Mouse (Mus musculus): ENCODE data around the gene Rinl.

DNA sequence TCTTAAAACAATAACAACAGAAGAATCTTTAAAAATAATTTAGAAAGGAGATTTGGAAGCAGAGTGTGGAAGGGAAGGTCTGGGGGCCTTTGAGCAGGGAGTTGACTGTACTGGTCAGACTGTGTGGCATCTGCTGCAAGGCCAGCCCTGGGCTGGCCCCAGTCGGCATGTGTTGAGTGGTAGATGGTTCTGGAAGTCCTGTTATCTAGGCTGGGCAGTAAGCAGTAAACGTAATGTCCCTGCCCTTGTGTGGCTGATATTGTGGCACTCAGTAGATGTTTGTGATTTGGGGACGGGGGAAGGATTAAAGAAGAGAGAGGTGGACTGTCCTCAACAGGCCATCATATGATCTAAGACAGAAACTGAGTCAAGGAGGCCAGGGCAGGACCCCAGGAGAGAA, 18.5 kb upstream of the Rinl start:
- TF ChIP-seq UBTF (IDR thresholded peaks at IDR 0.05; ENCODE audit: low read depth, low read length) (no peak), POLR2A (IDR thresholded peaks at IDR 0.05; ENCODE audit: low read depth, low read length) (no peak), EP300 (IDR thresholded peaks at IDR 0.05; ENCODE audit: low read length) (no peak), CTCF (conservative IDR thresholded peaks at IDR 0.05 in 1 of 2, IDR thresholded peaks at IDR 0.05 in 1 of 2; ENCODE audit: low read depth in 2 of 2, low read length in 2 of 2) (no peak), MAFK (IDR thresholded peaks at IDR 0.05; ENCODE audit: insufficient replicate concordance, low read length) (no peak), MXI1 (IDR thresholded peaks at IDR 0.05; ENCODE audit: low read depth, low read length) (no peak), CHD2 (IDR thresholded peaks at IDR 0.05; ENCODE audit: low read length) (no peak), PAX5 (IDR thresholded peaks at IDR 0.05; ENCODE audit: low read length) (no peak), KAT2A (IDR thresholded peaks at IDR 0.05; ENCODE audit: insufficient replicate concordance, low read length) (no peak), USF1 (IDR thresholded peaks at IDR 0.05; ENCODE audit: low read depth, low read length) (no peak), TCF12 (IDR thresholded peaks at IDR 0.05; ENCODE audit: low read depth, low read length) (no peak), CHD1 (IDR thresholded peaks at IDR 0.05; ENCODE audit: low read depth, low read length) (no peak), GABPA (IDR thresholded peaks at IDR 0.05; ENCODE audit: insufficient replicate concordance, low read depth, low read length) (no peak)
